Mouse (Mus musculus) erythroblast, embryonic 14.5 days (primary cell): ENCODE results near the gene Zmym6. TPM values are rescaled to one million over a fixed set of nuclear protein-coding genes. Genes with fewer than 3 reads are reported as not detected.
A peak's percentile ranks its signal among the peaks of the same experiment; 100 is the strongest.

Source experiments
- H3K27me3 ChIP-seq: 2 replicates; pipeline ENCODE4 v1.6.1; 2012; ENCODE audit warnings: inconsistent platforms; ENCODE audit not compliant: control insufficient read depth
- H3K36me3 ChIP-seq: 2 replicates; pipeline ENCODE4 v1.6.1; 2012; ENCODE audit warnings: mild to moderate bottlenecking, inconsistent platforms; ENCODE audit not compliant: control insufficient read depth
- H3K4me1 ChIP-seq: 2 replicates; pipeline ENCODE4 v1.6.1; 2012; ENCODE audit warnings: inconsistent platforms; ENCODE audit not compliant: control insufficient read depth
- H3K4me3 ChIP-seq: replicated peaks from 2 replicates; pipeline ENCODE3; 2012; ENCODE audit warnings: moderate library complexity, mild to moderate bottlenecking, inconsistent platforms
- H3K9me3 ChIP-seq: 2 replicates; pipeline ENCODE4 v1.6.1; 2012; ENCODE audit warnings: low read length, inconsistent platforms, mixed read lengths; ENCODE audit not compliant: control insufficient read depth
- GATA1 ChIP-seq: IDR thresholded peaks from 2 replicates; pipeline ENCODE4 v1.6.1; 2012; ENCODE audit warnings: low read length, inconsistent platforms, mixed read lengths
- TAL1 ChIP-seq: IDR thresholded peaks from 3 replicates; pipeline ENCODE4 v1.6.1; 2012; ENCODE audit warnings: low read length, inconsistent platforms, mixed read lengths
- polyA plus RNA-seq: library from polyadenylated mRNA; stranded (reverse); fragments of >175 nt; gene quantifications from 2 replicates; pipeline ENCODE4 v1.2.3, GENCODE M21; 2012

Gene Zmym6
- 0.02 TPM in 1 of 2 replicates, not detected in the other for polyA plus RNA-seq

- Histone ChIP-seq H3K27me3 (no peaks in the 10 kb centered on the region), H3K4me3 (peak within 1 kb of the TSS; percentile 66)
- TF ChIP-seq TAL1 (no peak), GATA1 (no peak)
These were observed at the start of gene Zmym6 for GRCm38 (mm10) chr4:127076875-127077548. Zmym6 (plus strand) TSS chr4:127077383.

GRCm38 (mm10) chr4:127037158-127037557 lies 40.0 kb upstream of the Zmym6 start:
- H3K36me3 ChIP-seq: peaks cover 98% of the 10 kb centered on the region
- no peak for TF ChIP-seq GATA1
- no peak for TF ChIP-seq TAL1
- peaks cover 2% of the 10 kb centered on the region for H3K4me1 ChIP-seq
- H3K9me3 ChIP-seq: no peaks in the 10 kb centered on the region
- no peak overlapping the region for H3K4me3 ChIP-seq
- no peaks in the 10 kb centered on the region for H3K27me3 ChIP-seq

More at GRCm38 (mm10) chr4:127076875-127077548, at the start of gene Zmym6:
- Histone ChIP-seq H3K36me3 (no peaks in the 10 kb centered on the region), H3K4me1 (peaks cover 15% of the 10 kb centered on the region), H3K9me3 (peaks cover 5% of the 10 kb centered on the region)

- no peak overlapping the region for H3K4me3 ChIP-seq
- no peaks in the 10 kb centered on the region for H3K9me3 ChIP-seq
- H3K36me3 ChIP-seq: peaks cover 96% of the 10 kb centered on the region
- TF ChIP-seq GATA1 (no peak), TAL1 (no peak)
- no peaks in the 10 kb centered on the region for H3K27me3 ChIP-seq
- H3K4me1 ChIP-seq: no peaks in the 10 kb centered on the region
These were observed 39.0 kb upstream of the Zmym6 start for GRCm38 (mm10) chr4:127037908-127038827.

- H3K4me1 ChIP-seq: no peaks in the 10 kb centered on the region
- H3K9me3 ChIP-seq: no peaks in the 10 kb centered on the region
- TF ChIP-seq TAL1 (no peak), GATA1 (no peak)
- H3K27me3 ChIP-seq: no peaks in the 10 kb centered on the region
- no peak overlapping the region for H3K4me3 ChIP-seq
- peaks cover 92% of the 10 kb centered on the region for H3K36me3 ChIP-seq
These were observed 38.3 kb upstream of the Zmym6 start for GRCm38 (mm10) chr4:127038828-127039349.

- Histone ChIP-seq H3K9me3 (no peaks in the 10 kb centered on the region), H3K4me3 (no peak overlapping the region), H3K27me3 (no peaks in the 10 kb centered on the region), H3K36me3 (peaks cover 92% of the 10 kb centered on the region), H3K4me1 (no peaks in the 10 kb centered on the region)
- TF ChIP-seq GATA1: no peak
- TF ChIP-seq TAL1: no peak
These were observed 37.2 kb upstream of the Zmym6 start for GRCm38 (mm10) chr4:127039871-127040483.

GRCm38 (mm10) chr4:127043540-127043939 lies 33.6 kb upstream of the Zmym6 start:
- no peaks in the 10 kb centered on the region for H3K27me3 ChIP-seq
- peaks cover 92% of the 10 kb centered on the region for H3K36me3 ChIP-seq
- no peaks in the 10 kb centered on the region for H3K4me1 ChIP-seq
- no peak overlapping the region for H3K4me3 ChIP-seq
- H3K9me3 ChIP-seq: no peaks in the 10 kb centered on the region
- TF ChIP-seq GATA1 (no peak), TAL1 (no peak)

GRCm38 (mm10) chr4:127051121-127051520 lies 26.1 kb upstream of the Zmym6 start:
- no peaks in the 10 kb centered on the region for H3K9me3 ChIP-seq
- H3K4me3 ChIP-seq: no peak overlapping the region
- TF ChIP-seq GATA1: no peak
- no peak for TF ChIP-seq TAL1
- H3K27me3 ChIP-seq: no peaks in the 10 kb centered on the region
- no peaks in the 10 kb centered on the region; the same call in 1 of the 2 replicates for H3K4me1 ChIP-seq
- H3K36me3 ChIP-seq: peaks cover 86% of the 10 kb centered on the region

- Histone ChIP-seq H3K4me3 (no peak overlapping the region), H3K36me3 (peaks cover 81% of the 10 kb centered on the region), H3K9me3 (no peaks in the 10 kb centered on the region), H3K27me3 (no peaks in the 10 kb centered on the region), H3K4me1 (no peaks in the 10 kb centered on the region; the same call in 1 of the 2 replicates)
- TF ChIP-seq TAL1: no peak
- no peak for TF ChIP-seq GATA1
These were observed 24.1 kb upstream of the Zmym6 start for GRCm38 (mm10) chr4:127053071-127053470.
